Mouse (Mus musculus): Measurements from ENCODE around the gene Xxylt1.

GRCm38 (mm10) chr16:31060714-31061113 is 20.5 kb downstream of the Xxylt1 start:
- no peak for TF ChIP-seq CTCF (IDR thresholded peaks at IDR 0.05; ENCODE audit: low read depth)
- no peak for TF ChIP-seq EP300 (IDR thresholded peaks at IDR 0.05; ENCODE audit: low read depth)

All from liver, postnatal 0 days (tissue).